Mouse (Mus musculus) small intestine, adult 2 months (tissue): ENCODE data around the gene Ppcdc. TPM values are rescaled to one million over a fixed set of nuclear protein-coding genes. Genes with fewer than 3 reads are reported as not detected.
A peak's percentile ranks its signal among the peaks of the same experiment; 100 is the strongest.
"Not testable (repeated sequence)": the region's sequence is repeated elsewhere in the genome, so short reads cannot be mapped to it uniquely, and the experiment has no call there.

Experiments used
- H3K27ac ChIP-seq: fragments of 200-500 bp; 2 replicates; pipeline ENCODE4 v1.5.1; 2012; ENCODE audit warnings: low read depth, low read length, control low read depth, inconsistent platforms; ENCODE audit not compliant: insufficient read depth
- H3K27me3 ChIP-seq: fragments of 200-500 bp; 2 replicates; pipeline ENCODE4 v1.6.1; 2012; ENCODE audit warnings: mild to moderate bottlenecking, moderate library complexity, low read length, inconsistent platforms; ENCODE audit not compliant: control insufficient read depth, insufficient read depth
- H3K36me3 ChIP-seq: fragments of 200-500 bp; 2 replicates; pipeline ENCODE4 v1.6.1; 2012; ENCODE audit warnings: mild to moderate bottlenecking, low read length, control low read depth, inconsistent platforms; ENCODE audit not compliant: control insufficient read depth, insufficient read depth
- H3K4me1 ChIP-seq: fragments of 200-500 bp; 2 replicates; pipeline ENCODE4 v1.6.1; 2012; ENCODE audit warnings: low read length, inconsistent platforms, mixed read lengths; ENCODE audit not compliant: control insufficient read depth, insufficient read depth, insufficient read length
- H3K4me3 ChIP-seq: fragments of 200-500 bp; 2 replicates; pipeline ENCODE4 v1.5.1; 2012; ENCODE audit warnings: low read depth, mild to moderate bottlenecking, control low read depth, inconsistent platforms, low read length, moderate library complexity
- CTCF ChIP-seq: fragments of 200-500 bp; IDR thresholded peaks from 2 replicates; pipeline ENCODE4 v1.5.1; 2012; ENCODE audit warnings: low read depth, mild to moderate bottlenecking, control low read depth, inconsistent platforms, low read length, moderate library complexity, mixed read lengths; ENCODE audit not compliant: insufficient replicate concordance, insufficient read length; ENCODE audit errors: extremely low read depth
- POLR2A ChIP-seq: fragments of 200-500 bp; IDR thresholded peaks from 2 replicates; pipeline ENCODE4 v1.6.1; 2012; ENCODE audit warnings: low read depth, mild to moderate bottlenecking, control low read depth, inconsistent platforms, low read length, moderate library complexity
- WGBS: fragments of 180-500 bp; shearing (Covaris S2); methylation state at CpG from one replicate; pipeline ENCODE4 v1.1.7; 2018; 5-methylcytosine and 5-hydroxymethylcytosine counted together
- polyA plus RNA-seq: library from polyadenylated mRNA; depleted of rRNA; stranded (reverse); fragments of >200 nt; gene quantifications from 2 replicates; pipeline ENCODE4 v1.2.3, GENCODE M21; 2012

Gene Ppcdc
- polyA plus RNA-seq, 1 experiment = 14.2 TPM

DNA sequence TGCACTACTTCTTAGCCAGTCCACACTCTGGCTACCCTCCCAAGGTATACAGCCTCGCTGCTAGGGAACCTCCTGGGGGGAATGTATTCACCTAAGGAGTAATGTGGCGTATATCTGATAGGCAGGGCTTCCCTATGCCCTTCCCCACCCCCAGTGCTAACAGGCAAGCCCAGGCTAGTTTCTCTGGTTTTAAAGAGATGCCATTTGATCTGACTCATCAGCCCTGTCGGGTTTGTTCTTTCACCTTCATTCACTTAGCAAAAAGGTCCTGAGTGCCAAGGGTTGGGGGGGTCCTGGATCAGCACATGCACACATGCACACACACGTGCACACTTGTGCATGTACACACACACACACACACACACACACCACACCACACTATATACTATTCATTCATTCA is 12.0 kb downstream of the Ppcdc start:
- Histone ChIP-seq H3K27ac (no peak overlapping the region), H3K27me3 (no peaks in the 10 kb centered on the region), H3K4me1 (no peaks in the 10 kb centered on the region; the same call in none of the 2 replicates), H3K36me3 (peaks cover 4% of the 10 kb centered on the region; the same call in 1 of the 2 replicates), H3K4me3 (no peak overlapping the region)
- TF ChIP-seq POLR2A (no peak), CTCF (no peak)
- 72% methylated on average over 4 of the region's 4 CpGs for WGBS

DNA sequence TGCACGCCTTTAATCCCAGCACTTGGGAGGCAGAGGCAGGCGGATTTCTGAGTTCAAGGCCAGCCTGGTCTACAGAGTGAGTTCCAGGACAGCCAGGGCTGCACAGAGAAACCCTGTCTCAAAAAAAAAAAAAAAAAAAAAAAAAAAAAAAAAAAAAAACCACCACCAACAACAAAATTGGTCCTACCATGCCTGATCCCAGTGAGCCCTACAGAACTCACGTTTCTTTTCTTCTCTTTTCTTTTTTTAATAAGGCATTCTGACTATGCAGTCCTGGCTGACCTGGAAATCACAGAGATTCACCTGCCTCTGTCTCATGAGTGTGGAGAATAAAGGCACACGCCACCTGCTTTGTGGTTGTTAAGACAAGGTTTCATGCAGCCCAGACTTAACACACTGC is 12.8 kb downstream of the Ppcdc start:
- not testable (repeated sequence) for H3K27me3 ChIP-seq, H3K4me3 ChIP-seq, H3K27ac ChIP-seq, H3K36me3 ChIP-seq, H3K4me1 ChIP-seq
- WGBS = 89% methylated on average over 4 of the region's 4 CpGs

DNA sequence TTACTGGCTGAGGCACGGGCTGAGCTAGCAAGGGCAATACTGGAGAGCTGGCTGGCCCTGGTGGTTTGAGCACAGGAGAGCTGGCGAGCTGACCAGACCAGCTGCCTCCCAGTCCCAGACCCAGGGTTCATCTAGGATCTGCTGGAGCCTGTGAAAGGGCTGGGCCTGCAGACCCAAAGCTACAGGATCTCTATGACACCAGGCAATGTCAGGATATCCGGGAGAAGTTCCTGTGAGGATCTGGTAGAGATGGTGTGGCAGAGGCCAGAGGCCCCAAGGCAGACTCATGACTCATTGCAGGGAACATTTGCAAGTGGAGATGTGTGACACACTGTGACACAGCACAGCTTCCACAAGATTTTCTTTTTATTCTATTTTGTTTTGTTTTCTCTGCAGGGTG is 14.8 kb downstream of the Ppcdc start:
- WGBS = 77% methylated on average over 3 of the region's 3 CpGs
- no peak overlapping the region for H3K4me3 ChIP-seq
- H3K27me3 ChIP-seq = no peaks in the 10 kb centered on the region
- no peak overlapping the region for H3K27ac ChIP-seq
- H3K36me3 ChIP-seq = peaks cover 4% of the 10 kb centered on the region; the same call in 1 of the 2 replicates
- TF ChIP-seq POLR2A (no peak), CTCF (no peak)
- H3K4me1 ChIP-seq = peaks cover 14% of the 10 kb centered on the region

DNA sequence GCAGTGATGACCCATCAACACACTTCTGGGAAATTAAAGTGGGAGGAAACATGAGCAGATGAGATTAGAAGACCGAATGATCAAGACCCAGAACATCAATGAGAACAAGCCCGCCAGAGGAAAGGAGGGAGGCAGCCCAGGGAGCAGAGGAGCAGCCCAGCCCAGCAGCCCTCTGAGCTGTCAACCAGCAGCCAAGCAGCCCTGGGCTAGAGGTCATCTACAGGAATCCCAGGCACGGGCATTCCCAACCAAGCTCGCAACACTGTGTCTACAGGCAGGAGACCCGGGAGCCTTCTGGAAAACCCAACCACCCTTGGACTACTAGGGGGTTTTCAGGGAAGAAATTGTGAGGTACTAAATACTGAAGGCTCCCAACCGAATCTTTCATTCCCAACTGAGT is 15.9 kb downstream of the Ppcdc start:
- Histone ChIP-seq H3K27ac (no peak overlapping the region), H3K36me3 (peaks cover 4% of the 10 kb centered on the region; the same call in 1 of the 2 replicates), H3K4me3 (no peak overlapping the region), H3K27me3 (no peaks in the 10 kb centered on the region), H3K4me1 (peaks cover 22% of the 10 kb centered on the region)
- 82% methylated on average over 6 of the region's 6 CpGs for WGBS
- TF ChIP-seq CTCF = no peak
- TF ChIP-seq POLR2A = no peak

DNA sequence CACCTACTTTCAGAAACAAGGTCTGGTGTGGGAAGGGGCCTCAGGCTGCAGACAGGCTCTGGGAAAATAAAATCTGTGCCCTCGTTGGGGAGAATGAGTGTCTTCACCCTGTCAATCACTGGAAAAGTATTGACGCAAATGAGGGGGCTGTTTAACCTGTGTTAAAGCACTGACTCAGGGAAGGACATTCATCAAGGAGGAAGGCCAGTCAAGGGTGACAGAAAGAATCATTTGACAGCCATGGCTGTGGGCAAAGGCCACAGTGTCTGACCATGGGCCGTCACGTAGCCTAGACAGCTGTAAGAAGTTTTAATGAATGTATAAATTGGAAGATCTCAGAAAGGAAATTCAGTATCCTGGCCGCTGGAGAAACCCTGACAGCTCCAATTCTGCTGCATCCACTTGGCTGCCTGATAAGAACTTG is 18.2 kb downstream of the Ppcdc start:
- 62% methylated on average over 5 of the region's 5 CpGs for WGBS
- peak overlapping the region; percentile 38; the same call in 1 of the 2 replicates for H3K27ac ChIP-seq
- TF ChIP-seq POLR2A (no peak), CTCF (no peak)
- H3K4me1 ChIP-seq = peaks cover 22% of the 10 kb centered on the region
- H3K36me3 ChIP-seq = peaks cover 8% of the 10 kb centered on the region; the same call in 1 of the 2 replicates
- no peaks in the 10 kb centered on the region for H3K27me3 ChIP-seq
- no peak overlapping the region for H3K4me3 ChIP-seq

DNA sequence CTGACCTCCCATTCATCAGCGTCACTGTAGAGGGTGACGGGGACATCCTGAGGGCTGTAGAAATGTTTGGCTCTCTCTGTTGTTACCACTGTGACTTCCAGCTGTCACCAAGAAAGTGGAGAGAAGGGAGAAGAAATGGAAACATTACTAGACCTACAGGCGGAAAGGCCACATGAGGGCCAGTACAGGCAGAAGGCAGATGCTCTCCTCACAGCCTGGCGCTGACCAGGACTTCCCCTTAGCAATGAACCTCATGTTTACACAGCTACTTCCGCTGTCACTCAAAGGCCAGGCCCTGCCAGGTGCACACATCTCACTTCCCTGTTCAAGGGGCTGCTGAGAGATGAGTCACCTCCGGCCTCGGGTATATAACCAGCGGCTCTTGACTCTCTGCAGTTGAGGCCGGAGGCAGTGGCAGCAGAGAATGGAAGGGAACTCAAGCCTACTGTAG is 18.8 kb downstream of the Ppcdc start:
- TF ChIP-seq POLR2A = peak; percentile 56; the same call in 1 of the 2 replicates
- TF ChIP-seq CTCF = no peak; the same call in 1 of the 2 replicates
- Histone ChIP-seq H3K36me3 (peaks cover 8% of the 10 kb centered on the region; the same call in 1 of the 2 replicates), H3K4me1 (peaks cover 22% of the 10 kb centered on the region), H3K27ac (peak overlapping the region; percentile 89), H3K4me3 (peak overlapping the region; percentile 26), H3K27me3 (no peaks in the 10 kb centered on the region)
- 10% methylated on average over 9 of the region's 9 CpGs for WGBS

DNA sequence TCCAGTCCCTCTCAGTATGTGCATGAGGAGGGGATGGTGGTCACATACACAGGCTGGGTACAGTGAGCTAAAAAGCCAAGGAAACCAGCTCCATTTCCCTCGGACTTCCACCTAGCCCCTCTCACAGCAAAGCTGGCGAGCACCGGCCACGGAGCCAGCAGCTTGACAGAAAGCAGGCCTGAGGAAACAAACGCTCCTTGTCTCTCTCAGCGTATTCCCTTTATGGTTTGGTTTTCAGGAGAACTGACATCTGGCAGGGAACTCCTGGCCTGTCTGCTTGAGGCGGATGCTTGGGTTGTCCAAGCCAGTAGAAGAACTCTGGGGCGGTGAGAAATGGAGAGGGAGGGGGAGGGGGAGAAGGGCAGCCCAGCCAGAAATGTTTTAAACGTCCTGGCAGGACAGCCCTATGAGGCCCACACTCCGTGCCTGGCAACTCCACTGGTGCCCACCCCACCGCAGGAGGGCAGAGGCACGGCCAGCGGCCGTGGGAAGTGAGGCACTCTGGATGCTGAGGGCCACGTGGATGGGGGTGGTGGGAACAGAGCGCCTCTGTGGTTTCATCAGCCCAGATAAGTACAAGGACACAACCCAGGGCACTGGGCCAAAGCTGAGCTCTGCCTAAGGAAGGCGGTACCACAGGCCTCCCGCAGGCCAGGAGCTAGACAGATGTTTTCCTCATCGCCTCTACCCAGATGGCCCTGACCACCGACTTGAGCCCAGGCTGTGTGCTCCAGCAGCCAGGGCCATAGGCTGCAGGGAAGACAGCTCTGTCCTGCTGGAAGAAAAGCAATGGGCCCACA is 19.4 kb downstream of the Ppcdc start:
- peaks cover 7% of the 10 kb centered on the region; the same call in 1 of the 2 replicates for H3K36me3 ChIP-seq
- H3K4me1 ChIP-seq = peaks cover 22% of the 10 kb centered on the region
- H3K27me3 ChIP-seq = no peaks in the 10 kb centered on the region
- 18% methylated on average over 20 of the region's 20 CpGs for WGBS
- H3K4me3 ChIP-seq = peak overlapping the region; percentile 26
- H3K27ac ChIP-seq = peak overlapping the region; percentile 89
- TF ChIP-seq CTCF = no peak
- no peak for TF ChIP-seq POLR2A
